Mouse (Mus musculus) liver, adult 2 months (tissue): ENCODE measurements around the gene Ralgps2.

Experiments used
- CTCF ChIP-seq: fragments of 200-500 bp; IDR thresholded peaks from 2 replicates; pipeline ENCODE4 v1.5.1; 2011; ENCODE audit warnings: low read depth, low read length, control low read depth
- POLR2A ChIP-seq: fragments of 200-500 bp; IDR thresholded peaks from 2 replicates; pipeline ENCODE4 v1.6.1; 2011; ENCODE audit warnings: low read length, control low read depth; ENCODE audit not compliant: insufficient read depth; ENCODE audit errors: extremely low read depth

DNA sequence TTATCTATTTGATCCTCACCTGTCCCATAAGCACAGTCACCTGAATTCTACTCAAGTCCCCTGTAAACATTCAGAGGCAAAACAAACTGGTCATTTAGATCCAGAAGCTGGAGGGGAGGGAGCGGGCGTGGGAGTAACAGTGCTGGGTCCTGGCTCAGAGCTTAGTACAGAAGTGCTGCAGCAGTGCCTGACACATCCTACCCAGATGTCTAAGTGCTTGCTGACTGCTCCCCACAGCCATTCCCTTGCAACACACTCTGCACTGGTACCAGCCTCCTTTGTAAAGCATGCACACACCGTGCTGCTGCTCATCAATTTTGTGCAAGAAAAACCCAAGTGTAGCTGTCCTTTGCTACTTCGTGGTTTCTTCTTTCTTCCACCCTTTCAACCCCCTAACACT lies 92.3 kb downstream of the Ralgps2 start:
- TF ChIP-seq CTCF (no peak), POLR2A (no peak)
